Mouse (Mus musculus) forebrain, postnatal 0 days (tissue): ENCODE results near the gene Tmem140. TPM values are rescaled to one million over a fixed set of nuclear protein-coding genes. Genes with fewer than 3 reads are reported as not detected.

Experiments
- ATAC-seq: fragments of 200-750 bp; cut with Nextera tagmentation; 2 replicates; pipeline ENCODE4 v1.8.0; 2017; ENCODE audit warnings: mild to moderate bottlenecking, moderate library complexity
- DNase-seq: peaks from one replicate; pipeline ENCODE4 v3.0.0-alpha.2; 2015
- H3K27ac ChIP-seq: fragments of 300-500 bp; sonication (generic); 2 replicates; pipeline ENCODE4 v1.5.1; 2014; ENCODE audit warnings: low read depth, mild to moderate bottlenecking, antibody characterized with exemption, low read length, moderate library complexity, mixed read lengths
- H3K27me3 ChIP-seq: fragments of 300-500 bp; sonication (generic); 2 replicates; pipeline ENCODE4 v1.6.1; 2014; ENCODE audit warnings: mild to moderate bottlenecking, low read length, mixed read lengths; ENCODE audit not compliant: insufficient read depth
- H3K36me3 ChIP-seq: fragments of 300-500 bp; sonication (generic); 2 replicates; pipeline ENCODE4 v1.6.1; 2014; ENCODE audit warnings: mild to moderate bottlenecking, moderate library complexity; ENCODE audit not compliant: insufficient read depth
- H3K4me1 ChIP-seq: fragments of 300-500 bp; sonication (generic); 2 replicates; pipeline ENCODE4 v1.6.1; 2014; ENCODE audit warnings: antibody characterized with exemption; ENCODE audit not compliant: insufficient read depth
- H3K4me2 ChIP-seq: fragments of 300-500 bp; sonication (generic); 2 replicates; pipeline ENCODE4 v1.6.1; 2014; ENCODE audit warnings: low read depth, mild to moderate bottlenecking, moderate library complexity
- H3K4me3 ChIP-seq: fragments of 300-500 bp; sonication (generic); 2 replicates; pipeline ENCODE4 v1.5.1; 2014; ENCODE audit warnings: low read depth, low read length, mixed read lengths
- H3K9ac ChIP-seq: fragments of 300-500 bp; sonication (generic); 2 replicates; pipeline ENCODE4 v1.6.1; 2014; ENCODE audit warnings: mild to moderate bottlenecking
- H3K9me3 ChIP-seq: fragments of 300-500 bp; sonication (generic); 2 replicates; pipeline ENCODE4 v1.6.1; 2016; ENCODE audit warnings: low read length
- CTCF ChIP-seq: sonication (generic); IDR thresholded peaks from 2 replicates; pipeline ENCODE4 v1.5.1; 2016; ENCODE audit warnings: antibody characterized with exemption, control low read depth, low read depth
- WGBS: fragments of 180-500 bp; shearing (Covaris S2); extraction: QIAGEN DNeasy Blood & Tissue Kit; methylation state at CpG from one replicate; pipeline ENCODE4 v1.1.7; 2014; 5-methylcytosine and 5-hydroxymethylcytosine counted together
- polyA plus RNA-seq: library from polyadenylated mRNA; unstranded; fragments of >200 nt; fragmentation: Nextera tagmentation; extraction: Ambion mirVana; gene quantifications from 2 replicates; pipeline ENCODE4 v1.2.1, GENCODE M21; 2015
- total RNA-seq: library from RNA; depleted of rRNA; stranded (reverse); fragments of >200 nt; gene quantifications from 2 replicates; pipeline ENCODE4 v1.2.3, GENCODE M21; 2014

Gene Tmem140
- total and polyA plus RNA-seq, 2 experiments from 2014 or later = 0.48 to 7.3 TPM

GRCm38 (mm10) chr6:34907696-34908260 lies 44.8 kb downstream of the Tmem140 start:
- Histone ChIP-seq H3K4me3 (no peak overlapping the region), H3K27me3 (no peaks in the 10 kb centered on the region), H3K36me3 (peaks cover 36% of the 10 kb centered on the region), H3K9me3 (no peaks in the 10 kb centered on the region), H3K9ac (no peak overlapping the region), H3K4me1 (peaks cover 13% of the 10 kb centered on the region; the same call in 1 of the 2 replicates), H3K27ac (no peak overlapping the region), H3K4me2 (no peak overlapping the region)
- ATAC-seq (no peak), DNase-seq (no peak)
- WGBS = 91% methylated on average over 18 of the region's 18 CpGs
- no peak for TF ChIP-seq CTCF

- peak overlapping the region; percentile 85 for H3K4me3 ChIP-seq
- H3K27me3 ChIP-seq = no peaks in the 10 kb centered on the region
- peaks cover 19% of the 10 kb centered on the region for H3K36me3 ChIP-seq
- no peak for TF ChIP-seq CTCF
- no peaks in the 10 kb centered on the region for H3K9me3 ChIP-seq
- H3K4me2 ChIP-seq = peak overlapping the region; percentile 62
- peak overlapping the region; percentile 90 for H3K27ac ChIP-seq
- H3K9ac ChIP-seq = peak overlapping the region; percentile 78
- DNase-seq (no peak), ATAC-seq (no peak; the same call in 1 of the 2 replicates)
- H3K4me1 ChIP-seq = peaks cover 13% of the 10 kb centered on the region; the same call in 1 of the 2 replicates
- WGBS = 36% methylated on average over 8 of the region's 8 CpGs
Measured at GRCm38 (mm10) chr6:34909631-34910345, 46.8 kb downstream of the Tmem140 start.

GRCm38 (mm10) chr6:34910371-34911219 lies 47.6 kb downstream of the Tmem140 start, which contains the start of gene Wdr91:
Gene Wdr91, minus strand, starts transcription at chr6:34910876.
- Histone ChIP-seq H3K36me3 (peaks cover 18% of the 10 kb centered on the region), H3K9ac (peak within 1 kb of the TSS; percentile 78), H3K4me1 (peaks cover 13% of the 10 kb centered on the region; the same call in 1 of the 2 replicates), H3K9me3 (no peaks in the 10 kb centered on the region), H3K27me3 (no peaks in the 10 kb centered on the region), H3K4me2 (peak within 1 kb of the TSS; percentile 62), H3K4me3 (peak within 1 kb of the TSS; percentile 85), H3K27ac (peak within 1 kb of the TSS; percentile 90)
- TF ChIP-seq CTCF = peak; percentile 50
- ATAC-seq (peak; percentile 95), DNase-seq (peak; percentile 95)
- WGBS = under 1% methylated on average over 51 of the region's 64 CpGs

- WGBS = 87% methylated on average over 13 of the region's 13 CpGs
- Histone ChIP-seq H3K27me3 (no peaks in the 10 kb centered on the region), H3K9ac (no peak overlapping the region), H3K36me3 (no peaks in the 10 kb centered on the region), H3K4me3 (no peak overlapping the region), H3K4me2 (no peak overlapping the region), H3K4me1 (peaks cover 13% of the 10 kb centered on the region; the same call in 1 of the 2 replicates), H3K9me3 (no peaks in the 10 kb centered on the region), H3K27ac (no peak overlapping the region)
- ATAC-seq (no peak), DNase-seq (no peak)
- TF ChIP-seq CTCF = no peak
Measured at GRCm38 (mm10) chr6:34913341-34914040, 50.5 kb downstream of the Tmem140 start.

GRCm38 (mm10) chr6:34914462-34914861 lies 51.5 kb downstream of the Tmem140 start:
- Histone ChIP-seq H3K36me3 (no peaks in the 10 kb centered on the region), H3K4me1 (peaks cover 6% of the 10 kb centered on the region; the same call in 1 of the 2 replicates), H3K27ac (no peak overlapping the region), H3K9ac (no peak overlapping the region), H3K4me3 (no peak overlapping the region), H3K4me2 (no peak overlapping the region), H3K9me3 (no peaks in the 10 kb centered on the region), H3K27me3 (no peaks in the 10 kb centered on the region)
- DNase-seq (no peak), ATAC-seq (no peak)
- TF ChIP-seq CTCF = no peak
- 90% methylated on average over 3 of the region's 3 CpGs for WGBS

- Histone ChIP-seq H3K4me1 (no peaks in the 10 kb centered on the region), H3K36me3 (no peaks in the 10 kb centered on the region), H3K9me3 (no peaks in the 10 kb centered on the region), H3K4me2 (no peak overlapping the region), H3K9ac (no peak overlapping the region), H3K27me3 (no peaks in the 10 kb centered on the region), H3K27ac (no peak overlapping the region), H3K4me3 (no peak overlapping the region)
- no peak for ATAC-seq
- WGBS = 87% methylated on average over 7 of the region's 7 CpGs
- DNase-seq = no peak
- no peak for TF ChIP-seq CTCF
Measured at GRCm38 (mm10) chr6:34919146-34919545, 56.2 kb downstream of the Tmem140 start.
